Mouse (Mus musculus): Measurements from ENCODE around the gene Wnk1. TPM values are rescaled to one million over a fixed set of nuclear protein-coding genes. Genes with fewer than 3 reads are reported as not detected.

Gene Wnk1
- polyA plus RNA-seq, 1 experiment from 2014 or later, result 56.3 TPM

DNA sequence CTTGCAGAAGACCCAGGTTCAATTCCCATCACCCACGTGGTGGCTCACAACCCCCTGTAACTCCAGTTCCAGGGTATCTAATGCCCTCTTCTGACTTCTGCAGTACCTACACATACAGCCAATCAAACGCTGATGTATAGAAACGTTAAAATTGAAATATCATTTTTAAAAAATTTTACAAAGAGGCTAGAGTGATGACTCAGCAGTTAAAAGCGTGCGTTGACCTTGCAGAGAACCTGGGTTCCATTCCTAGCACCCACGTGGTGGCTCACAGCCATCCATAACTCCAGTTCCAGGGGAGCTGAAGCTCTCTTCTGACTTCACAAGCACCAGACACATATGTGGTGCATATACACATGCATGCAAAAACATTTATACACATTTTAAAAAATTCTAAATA lies 15.9 kb upstream of the Wnk1 start:
- Histone ChIP-seq H3K27me3 (ENCODE audit: control insufficient read depth, insufficient read depth, low read length) (no peaks in the 10 kb centered on the region), H3K4me2 (ENCODE audit: low read depth) (no peak overlapping the region), H3K4me3 (ENCODE audit: low read depth, low read length) (no peak overlapping the region), H3K36me3 (ENCODE audit: control insufficient read depth, insufficient read depth, low read length) (no peaks in the 10 kb centered on the region), H3K9me3 (ENCODE audit: control insufficient read depth, low read length) (no peaks in the 10 kb centered on the region), H3K4me1 (ENCODE audit: control insufficient read depth, insufficient read depth, low read length) (no peaks in the 10 kb centered on the region), H3K9ac (ENCODE audit: low read length) (no peak overlapping the region), H3K27ac (ENCODE audit: low read depth, low read length) (no peak overlapping the region)
- DNase-seq (ENCODE audit: low spot score) (no peak), ATAC-seq (ENCODE audit: insufficient read depth, low FRiP score, low TSS enrichment) (no peak)
- WGBS, result 81% methylated on average over 6 of the region's 6 CpGs

DNA sequence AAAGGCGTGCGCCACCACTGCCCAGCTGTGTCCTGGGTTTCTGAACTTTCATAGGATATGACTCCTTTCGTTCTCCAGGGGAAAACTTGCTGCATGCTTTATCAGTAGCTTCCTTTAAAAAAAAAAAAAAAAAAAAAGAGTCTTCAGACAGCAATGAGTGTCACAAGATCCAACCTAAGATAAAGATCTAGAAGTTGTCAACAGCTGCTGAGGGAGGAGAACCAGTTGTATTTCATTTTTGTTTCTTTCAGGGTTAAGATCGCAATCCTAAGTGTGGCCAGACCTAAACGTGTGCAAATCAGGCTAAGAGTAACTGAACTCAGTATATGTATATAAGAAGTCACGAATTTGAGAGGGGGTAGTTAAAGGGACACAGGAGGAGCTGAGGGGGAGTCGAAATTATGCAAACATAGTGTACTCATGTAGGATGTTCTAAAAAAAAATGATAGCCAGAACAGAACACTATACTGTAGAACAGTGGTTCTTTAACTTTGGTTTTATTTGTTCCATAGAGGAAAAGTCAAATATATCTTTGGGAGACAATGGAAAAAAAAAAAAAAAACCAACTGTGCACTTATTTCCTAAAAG lies 9.3 kb upstream of the Wnk1 start:
- H3K27me3 ChIP-seq (ENCODE audit: control insufficient read depth, insufficient read depth, low read length), result no peaks in the 10 kb centered on the region
- H3K4me3 ChIP-seq (ENCODE audit: low read depth, low read length), result no peak overlapping the region
- no peaks in the 10 kb centered on the region for H3K9me3 ChIP-seq (ENCODE audit: control insufficient read depth, low read length)
- ATAC-seq (ENCODE audit: insufficient read depth, low FRiP score, low TSS enrichment), result no peak
- no peak overlapping the region for H3K9ac ChIP-seq (ENCODE audit: low read length)
- H3K27ac ChIP-seq (ENCODE audit: low read depth, low read length), result no peak overlapping the region
- H3K36me3 ChIP-seq (ENCODE audit: control insufficient read depth, insufficient read depth, low read length), result no peaks in the 10 kb centered on the region
- H3K4me2 ChIP-seq (ENCODE audit: low read depth), result no peak overlapping the region
- H3K4me1 ChIP-seq (ENCODE audit: control insufficient read depth, insufficient read depth, low read length), result no peaks in the 10 kb centered on the region
- WGBS, result 83% methylated on average over 7 of the region's 7 CpGs
- no peak for DNase-seq (ENCODE audit: low spot score)

DNA sequence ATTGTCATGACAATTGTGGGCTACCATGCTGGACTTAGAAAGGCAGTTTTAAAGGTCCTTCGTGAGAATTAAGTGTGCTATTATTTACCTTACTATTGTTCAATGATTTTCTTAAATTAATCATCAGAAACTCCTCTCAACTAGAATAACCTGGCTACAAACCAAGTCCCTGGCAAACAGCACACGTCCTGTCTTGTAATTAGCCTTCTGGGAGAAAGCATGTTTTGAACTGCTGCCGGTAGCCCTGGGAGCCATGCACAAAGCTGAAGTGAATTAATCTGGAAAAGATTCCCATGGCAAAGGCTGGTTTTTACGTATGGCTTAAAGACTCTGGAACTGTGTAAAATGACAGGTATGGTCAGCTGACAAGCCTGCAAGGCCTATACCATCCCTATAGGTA lies 6.9 kb upstream of the Wnk1 start:
- H3K27ac ChIP-seq (ENCODE audit: low read depth, low read length), result no peak overlapping the region
- no peaks in the 10 kb centered on the region for H3K27me3 ChIP-seq (ENCODE audit: control insufficient read depth, insufficient read depth, low read length)
- H3K9ac ChIP-seq (ENCODE audit: low read length), result no peak overlapping the region
- no peaks in the 10 kb centered on the region for H3K4me1 ChIP-seq (ENCODE audit: control insufficient read depth, insufficient read depth, low read length)
- H3K4me2 ChIP-seq (ENCODE audit: low read depth), result no peak overlapping the region
- 87% methylated on average over 4 of the region's 4 CpGs for WGBS
- DNase-seq (ENCODE audit: low spot score) (no peak), ATAC-seq (ENCODE audit: insufficient read depth, low FRiP score, low TSS enrichment) (no peak)
- no peak overlapping the region for H3K4me3 ChIP-seq (ENCODE audit: low read depth, low read length)
- H3K9me3 ChIP-seq (ENCODE audit: control insufficient read depth, low read length), result no peaks in the 10 kb centered on the region
- H3K36me3 ChIP-seq (ENCODE audit: control insufficient read depth, insufficient read depth, low read length), result no peaks in the 10 kb centered on the region

DNA sequence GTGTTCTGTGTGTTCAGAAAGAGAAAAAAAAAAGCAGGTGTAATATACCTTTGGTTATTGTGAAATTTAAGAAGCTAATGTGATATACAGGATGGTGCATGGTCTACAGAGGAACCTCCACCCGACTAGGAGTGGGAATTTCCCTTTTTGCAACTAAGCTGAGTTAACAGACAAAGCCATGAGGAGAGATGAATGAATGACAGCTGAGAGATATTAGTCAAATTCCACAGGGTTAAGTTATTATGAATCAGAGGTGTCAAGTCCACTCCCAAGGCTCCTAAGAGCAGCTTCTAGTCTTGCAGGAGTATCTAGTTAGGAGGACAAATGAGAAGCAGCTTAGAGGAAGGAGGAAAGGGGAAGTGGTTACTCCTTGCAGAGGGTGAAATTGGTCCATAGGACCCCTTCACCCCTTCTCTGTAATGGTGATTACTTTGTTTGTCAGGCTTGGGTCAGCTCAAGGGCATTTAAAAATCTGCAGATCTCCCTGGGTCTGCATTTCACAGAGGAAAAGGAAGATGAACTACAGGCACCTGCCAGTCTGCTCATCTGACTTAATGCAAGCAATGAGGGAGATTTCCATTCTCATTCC lies 4.3 kb upstream of the Wnk1 start:
- no peak for ATAC-seq (ENCODE audit: insufficient read depth, low FRiP score, low TSS enrichment)

DNA sequence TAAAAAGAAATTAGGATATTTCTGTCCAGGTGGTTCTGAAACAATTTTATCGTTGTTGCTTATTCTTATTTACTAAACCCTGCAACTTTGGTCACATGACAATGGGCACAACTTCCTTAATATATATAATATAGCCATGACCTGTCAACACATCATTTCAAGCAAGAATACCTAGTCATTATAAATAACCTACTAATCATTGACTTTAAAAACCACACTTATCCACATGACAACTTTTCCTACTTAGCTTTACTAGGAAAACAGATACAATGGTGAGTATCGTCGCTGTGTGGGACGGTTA lies 2.0 kb upstream of the Wnk1 start:
- H3K4me2 ChIP-seq (ENCODE audit: low read depth), result no peak overlapping the region
- H3K4me1 ChIP-seq (ENCODE audit: control insufficient read depth, insufficient read depth, low read length), result peaks cover 11% of the 10 kb centered on the region
- H3K36me3 ChIP-seq (ENCODE audit: control insufficient read depth, insufficient read depth, low read length), result no peaks in the 10 kb centered on the region
- no peak overlapping the region for H3K4me3 ChIP-seq (ENCODE audit: low read depth, low read length)
- DNase-seq (ENCODE audit: low spot score) (no peak), ATAC-seq (ENCODE audit: insufficient read depth, low FRiP score, low TSS enrichment) (no peak)
- H3K9ac ChIP-seq (ENCODE audit: low read length), result no peak overlapping the region
- no peaks in the 10 kb centered on the region for H3K27me3 ChIP-seq (ENCODE audit: control insufficient read depth, insufficient read depth, low read length)
- WGBS, result 93% methylated on average over 4 of the region's 4 CpGs
- H3K27ac ChIP-seq (ENCODE audit: low read depth, low read length), result no peak overlapping the region
- no peaks in the 10 kb centered on the region for H3K9me3 ChIP-seq (ENCODE audit: control insufficient read depth, low read length)

More for the DNA sequence above, 4.3 kb upstream of the Wnk1 start:
- no peaks in the 10 kb centered on the region for H3K9me3 ChIP-seq (ENCODE audit: control insufficient read depth, low read length)
- 88% methylated on average over 1 of the region's 1 CpGs for WGBS
- DNase-seq (ENCODE audit: low spot score), result no peak
- no peaks in the 10 kb centered on the region for H3K36me3 ChIP-seq (ENCODE audit: control insufficient read depth, insufficient read depth, low read length)
- no peak overlapping the region for H3K27ac ChIP-seq (ENCODE audit: low read depth, low read length)
- H3K9ac ChIP-seq (ENCODE audit: low read length), result no peak overlapping the region
- no peaks in the 10 kb centered on the region for H3K27me3 ChIP-seq (ENCODE audit: control insufficient read depth, insufficient read depth, low read length)
- no peak overlapping the region for H3K4me3 ChIP-seq (ENCODE audit: low read depth, low read length)
- H3K4me1 ChIP-seq (ENCODE audit: control insufficient read depth, insufficient read depth, low read length), result no peaks in the 10 kb centered on the region
- H3K4me2 ChIP-seq (ENCODE audit: low read depth), result no peak overlapping the region

DNA sequence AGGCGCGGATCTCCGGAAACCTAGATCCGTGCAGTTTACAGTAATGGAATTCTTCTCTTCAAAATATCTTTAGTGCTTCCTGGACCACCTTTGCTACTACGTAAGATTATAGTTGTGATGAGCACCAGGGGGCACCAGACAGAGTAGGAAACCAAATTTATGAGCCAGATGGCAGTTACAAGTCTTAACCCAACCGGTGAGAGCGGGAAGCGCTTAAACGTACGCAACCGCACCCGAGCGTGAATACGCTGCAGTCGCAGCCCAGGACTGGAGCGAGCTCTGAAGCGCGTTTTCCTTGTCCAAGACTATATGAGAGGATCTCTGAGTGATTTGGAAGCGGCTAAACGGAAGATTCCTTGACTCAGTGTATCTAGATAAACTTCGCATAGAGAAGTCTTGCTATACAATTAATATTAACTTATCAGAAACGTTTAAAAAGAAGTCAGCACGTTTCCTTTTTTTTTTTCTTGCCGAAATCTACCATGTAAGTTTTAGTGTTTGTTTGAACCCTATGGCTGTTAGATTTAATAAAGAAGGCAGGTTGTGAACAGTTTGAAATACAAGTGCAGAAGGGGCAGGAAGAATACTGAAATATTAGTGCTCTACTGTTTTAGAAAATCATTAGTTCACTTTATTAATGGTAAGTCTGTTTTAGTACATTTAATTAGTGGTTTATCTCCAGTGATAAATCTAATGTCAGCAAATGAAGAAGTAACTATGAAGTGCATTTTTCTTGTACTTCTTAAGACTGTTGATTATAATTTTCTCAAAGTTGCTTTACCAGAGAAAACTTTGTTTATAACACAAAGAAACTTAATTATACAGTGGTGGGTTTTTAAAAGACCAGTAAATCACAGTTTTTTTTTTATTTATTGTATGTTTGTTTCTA lies 1.4 kb upstream of the Wnk1 start:
- Histone ChIP-seq H3K27me3 (ENCODE audit: control insufficient read depth, insufficient read depth, low read length) (no peaks in the 10 kb centered on the region), H3K36me3 (ENCODE audit: control insufficient read depth, insufficient read depth, low read length) (no peaks in the 10 kb centered on the region), H3K4me1 (ENCODE audit: control insufficient read depth, insufficient read depth, low read length) (peaks cover 11% of the 10 kb centered on the region), H3K9ac (ENCODE audit: low read length) (peak overlapping the region; percentile 23; the same call in 1 of the 2 replicates), H3K27ac (ENCODE audit: low read depth, low read length) (no peak overlapping the region), H3K4me3 (ENCODE audit: low read depth, low read length) (peak overlapping the region; percentile 93), H3K4me2 (ENCODE audit: low read depth) (peak overlapping the region; percentile 76), H3K9me3 (ENCODE audit: control insufficient read depth, low read length) (no peaks in the 10 kb centered on the region)
- 3% methylated on average over 24 of the region's 24 CpGs for whole genome bisulfite sequencing
- no peak for ATAC-seq (ENCODE audit: insufficient read depth, low FRiP score, low TSS enrichment)
- peak; percentile 78 for DNase-seq (ENCODE audit: low spot score)

DNA sequence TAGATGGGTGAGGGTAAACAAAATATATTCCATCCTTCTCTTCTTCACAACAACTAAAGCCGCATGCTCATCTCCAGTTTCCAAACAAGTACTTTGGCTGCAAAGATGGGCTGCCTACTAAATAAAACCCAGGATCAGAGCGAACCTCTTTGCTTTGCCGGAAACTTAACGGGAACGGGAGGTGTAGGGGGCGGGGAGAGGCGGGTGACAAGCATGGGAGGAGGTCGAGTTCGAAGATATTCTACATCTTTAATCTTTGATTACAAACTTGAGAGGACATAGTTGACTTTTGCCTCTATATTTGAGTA lies 738 bp upstream of the Wnk1 start:
- Histone ChIP-seq H3K4me3 (ENCODE audit: low read depth, low read length) (peak overlapping the region; percentile 93), H3K9me3 (ENCODE audit: control insufficient read depth, low read length) (no peaks in the 10 kb centered on the region), H3K9ac (ENCODE audit: low read length) (peak overlapping the region; percentile 39; the same call in 1 of the 2 replicates), H3K27ac (ENCODE audit: low read depth, low read length) (no peak overlapping the region), H3K36me3 (ENCODE audit: control insufficient read depth, insufficient read depth, low read length) (no peaks in the 10 kb centered on the region), H3K27me3 (ENCODE audit: control insufficient read depth, insufficient read depth, low read length) (no peaks in the 10 kb centered on the region), H3K4me1 (ENCODE audit: control insufficient read depth, insufficient read depth, low read length) (peaks cover 11% of the 10 kb centered on the region), H3K4me2 (ENCODE audit: low read depth) (peak overlapping the region; percentile 76)
- DNase-seq (ENCODE audit: low spot score), result peak; percentile 51
- WGBS, result under 1% methylated on average over 9 of the region's 9 CpGs
- ATAC-seq (ENCODE audit: insufficient read depth, low FRiP score, low TSS enrichment), result no peak

DNA sequence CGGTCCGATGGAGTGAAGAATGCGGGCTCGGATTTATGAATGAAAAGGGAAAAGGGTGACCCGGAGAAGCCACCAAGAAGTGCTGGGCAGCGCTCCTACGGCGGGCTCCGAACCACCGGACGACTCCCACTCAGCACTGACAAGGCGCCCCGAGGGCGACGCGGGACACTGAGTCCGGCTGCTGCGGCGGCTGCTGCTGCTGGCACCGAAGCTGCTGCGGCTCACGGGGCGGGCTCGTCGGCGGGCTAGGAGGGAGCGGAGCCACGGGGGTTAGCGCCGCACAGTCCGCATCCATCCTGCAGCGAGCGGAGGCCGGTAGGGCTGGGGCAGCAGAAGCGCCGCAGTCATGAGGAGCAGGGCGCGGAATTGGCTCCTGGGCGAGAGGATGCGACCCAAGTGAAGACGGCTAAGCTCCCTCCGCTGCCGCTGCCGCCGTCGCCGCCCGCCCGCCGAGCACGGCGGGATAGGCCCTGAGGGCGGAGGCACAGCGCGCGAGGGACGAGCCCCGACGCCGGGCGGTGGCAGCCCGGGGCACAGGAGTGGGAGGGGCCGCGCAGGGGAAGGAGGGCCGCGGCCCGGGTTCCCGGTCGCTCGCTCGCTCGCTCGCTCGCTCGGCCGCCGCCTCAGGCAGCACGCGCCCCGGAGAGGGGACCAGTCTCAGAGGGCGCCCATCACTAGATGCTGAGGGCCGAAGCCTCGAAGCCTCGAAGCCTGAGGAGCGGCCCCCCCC lies 671 bp downstream of the Wnk1 start:
- H3K4me1 ChIP-seq (ENCODE audit: control insufficient read depth, insufficient read depth, low read length), result peaks cover 11% of the 10 kb centered on the region
- H3K4me3 ChIP-seq (ENCODE audit: low read depth, low read length), result peak overlapping the region; percentile 93
- H3K27ac ChIP-seq (ENCODE audit: low read depth, low read length), result peak overlapping the region; percentile 92
- H3K9me3 ChIP-seq (ENCODE audit: control insufficient read depth, low read length), result no peaks in the 10 kb centered on the region
- H3K36me3 ChIP-seq (ENCODE audit: control insufficient read depth, insufficient read depth, low read length), result no peaks in the 10 kb centered on the region
- ATAC-seq (ENCODE audit: insufficient read depth, low FRiP score, low TSS enrichment) (peak; percentile 67), DNase-seq (ENCODE audit: low spot score) (peak; percentile 81)
- H3K4me2 ChIP-seq (ENCODE audit: low read depth), result peak overlapping the region; percentile 89
- 0% methylated on average over 59 of the region's 85 CpGs for WGBS
- H3K27me3 ChIP-seq (ENCODE audit: control insufficient read depth, insufficient read depth, low read length), result no peaks in the 10 kb centered on the region
- peak overlapping the region; percentile 83 for H3K9ac ChIP-seq (ENCODE audit: low read length)

Measured in neural tube, embryonic 11.5 days (tissue).